Mouse (Mus musculus) kidney, adult 2 months (tissue): Measurements from ENCODE around the gene Tmod1. TPM values are rescaled to one million over a fixed set of nuclear protein-coding genes. Genes with fewer than 3 reads are reported as not detected.
A peak's percentile ranks its signal among the peaks of the same experiment; 100 is the strongest.

Source experiments
- DNase-seq: peaks from one replicate; pipeline ENCODE4 v3.0.0; 2021
- H3K27ac ChIP-seq: fragments of 200-500 bp; 2 replicates; pipeline ENCODE4 v1.5.1; 2012; ENCODE audit warnings: low read depth, low read length, control low read depth, inconsistent platforms; ENCODE audit not compliant: insufficient read depth
- H3K27me3 ChIP-seq: fragments of 200-500 bp; replicated peaks from 2 replicates; pipeline ENCODE4 v1.6.1; 2012; ENCODE audit warnings: mild to moderate bottlenecking, moderate library complexity, low read length, inconsistent platforms; ENCODE audit not compliant: control insufficient read depth, insufficient read depth
- H3K36me3 ChIP-seq: fragments of 200-500 bp; 2 replicates; pipeline ENCODE4 v1.6.1; 2012; ENCODE audit warnings: mild to moderate bottlenecking, moderate library complexity, low read length, inconsistent platforms; ENCODE audit not compliant: control insufficient read depth, insufficient read depth
- H3K4me1 ChIP-seq: fragments of 200-500 bp; 2 replicates; pipeline ENCODE4 v1.6.1; 2011; ENCODE audit warnings: low read length; ENCODE audit not compliant: control insufficient read depth, insufficient read depth
- H3K4me3 ChIP-seq: fragments of 200-500 bp; 2 replicates; pipeline ENCODE4 v1.5.1; 2011; ENCODE audit warnings: mild to moderate bottlenecking, low read depth, low read length, control low read depth; ENCODE audit not compliant: insufficient read depth
- CTCF ChIP-seq: fragments of 200-500 bp; conservative IDR thresholded peaks from 2 replicates; pipeline ENCODE4 v1.5.1; 2011; ENCODE audit warnings: low read depth, mild to moderate bottlenecking, control low read depth, low read length, moderate library complexity, mixed read lengths; ENCODE audit not compliant: insufficient read depth, insufficient read length
- POLR2A ChIP-seq: fragments of 200-500 bp; IDR thresholded peaks from one replicate; pipeline ENCODE4 v1.6.1; 2011; ENCODE audit warnings: low read depth, low read length, control low read depth
- WGBS: fragments of 180-500 bp; shearing (Covaris S2); methylation state at CpG from one replicate; pipeline ENCODE4 v1.1.7; 2018; 5-methylcytosine and 5-hydroxymethylcytosine counted together
- polyA plus RNA-seq: library from polyadenylated mRNA; depleted of rRNA; stranded (reverse); fragments of >200 nt; gene quantifications from 2 replicates; pipeline ENCODE4 v1.2.3, GENCODE M21; 2012; rRNA removed

Tmod1 gene
- polyA plus RNA-seq, result 0.80 and 2.3 TPM in 2 replicates

- Histone ChIP-seq H3K4me3 (peak within 1 kb of the TSS; percentile 64), H3K27me3 (no peaks in the 10 kb centered on the region; the same call in 1 of the 2 replicates), H3K36me3 (no peaks in the 10 kb centered on the region), H3K27ac (no peak within 1 kb of the TSS), H3K4me1 (0 out of 2 replicates have a peak, but pooled peaks cover 3% of the 10 kb centered on the region)
- DNase-seq, result peak; percentile 60
- WGBS, result 1% methylated on average over 72 of the region's 72 CpGs
- TF ChIP-seq POLR2A (no peak), CTCF (no peak)
Observed at GRCm38 (mm10) chr4:46038892-46039751, at the start of gene Tmod1. TSS of gene Tmod1 (plus strand) at chr4:46038935.

DNA sequence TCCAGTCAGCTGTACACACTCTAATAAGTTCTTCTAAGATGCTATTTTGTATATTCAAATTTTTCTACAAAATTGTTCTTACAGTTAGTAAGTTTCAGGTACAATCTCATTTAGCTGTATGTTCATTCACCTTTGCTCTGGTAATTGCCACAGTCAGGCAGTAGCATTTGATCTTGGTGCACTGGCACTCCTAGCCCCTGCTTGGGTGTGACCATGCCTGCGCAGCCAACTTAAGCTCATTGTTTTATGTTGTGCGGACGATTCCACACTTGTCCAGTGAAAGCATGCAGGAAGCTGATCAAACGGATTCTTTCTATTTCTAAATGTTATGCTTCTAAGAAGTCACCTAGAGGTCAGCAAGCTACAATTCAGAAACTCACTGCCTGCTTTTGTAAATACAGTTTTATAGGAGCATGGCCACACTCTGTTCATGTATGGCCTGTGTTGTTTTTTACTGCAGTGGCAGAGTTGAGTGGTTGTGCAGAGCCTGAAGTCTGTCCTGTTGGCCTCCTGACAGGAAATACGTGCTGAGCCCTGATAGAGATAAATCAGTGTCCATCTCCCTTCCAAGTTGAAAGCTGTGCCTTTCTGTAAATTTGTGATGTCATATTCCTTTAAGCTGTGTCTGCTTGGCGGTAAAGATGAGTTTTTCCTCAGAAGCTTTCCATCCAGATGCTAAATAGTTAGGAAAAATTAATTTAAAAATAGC is 48.2 kb upstream of the Tmod1 start:
- Histone ChIP-seq H3K27ac (no peak overlapping the region), H3K36me3 (peaks cover 1% of the 10 kb centered on the region; the same call in 1 of the 2 replicates), H3K27me3 (no peaks in the 10 kb centered on the region), H3K4me3 (no peak overlapping the region), H3K4me1 (no peaks in the 10 kb centered on the region)
- TF ChIP-seq POLR2A (no peak), CTCF (no peak)
- no peak for DNase-seq
- 62% methylated on average over 6 of the region's 6 CpGs for WGBS

DNA sequence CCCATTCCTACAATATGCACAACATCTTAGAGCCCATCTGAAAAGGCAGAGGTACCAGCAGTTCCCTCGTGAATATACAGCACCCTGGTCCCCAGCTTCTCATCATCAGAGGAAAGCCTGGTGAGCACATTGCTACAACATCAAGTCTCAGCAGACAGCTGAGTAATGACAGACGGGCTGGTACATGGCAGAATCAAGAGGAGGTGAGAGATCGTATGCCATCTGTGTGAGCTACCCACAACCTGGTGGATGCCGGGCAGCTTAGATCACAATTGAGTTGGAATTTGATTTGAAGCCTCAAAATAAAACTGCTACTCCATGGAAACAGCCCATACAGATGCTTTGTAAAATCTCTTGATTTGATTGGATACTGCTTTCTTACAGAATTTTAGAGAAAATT is 40.2 kb upstream of the Tmod1 start:
- H3K4me1 ChIP-seq, result no peaks in the 10 kb centered on the region
- no peak overlapping the region for H3K27ac ChIP-seq
- no peak for DNase-seq
- TF ChIP-seq CTCF (no peak), POLR2A (no peak)
- no peaks in the 10 kb centered on the region; the same call in 1 of the 2 replicates for H3K36me3 ChIP-seq
- H3K4me3 ChIP-seq, result no peak overlapping the region
- 91% methylated on average over 4 of the region's 4 CpGs for WGBS
- H3K27me3 ChIP-seq, result no peaks in the 10 kb centered on the region

DNA sequence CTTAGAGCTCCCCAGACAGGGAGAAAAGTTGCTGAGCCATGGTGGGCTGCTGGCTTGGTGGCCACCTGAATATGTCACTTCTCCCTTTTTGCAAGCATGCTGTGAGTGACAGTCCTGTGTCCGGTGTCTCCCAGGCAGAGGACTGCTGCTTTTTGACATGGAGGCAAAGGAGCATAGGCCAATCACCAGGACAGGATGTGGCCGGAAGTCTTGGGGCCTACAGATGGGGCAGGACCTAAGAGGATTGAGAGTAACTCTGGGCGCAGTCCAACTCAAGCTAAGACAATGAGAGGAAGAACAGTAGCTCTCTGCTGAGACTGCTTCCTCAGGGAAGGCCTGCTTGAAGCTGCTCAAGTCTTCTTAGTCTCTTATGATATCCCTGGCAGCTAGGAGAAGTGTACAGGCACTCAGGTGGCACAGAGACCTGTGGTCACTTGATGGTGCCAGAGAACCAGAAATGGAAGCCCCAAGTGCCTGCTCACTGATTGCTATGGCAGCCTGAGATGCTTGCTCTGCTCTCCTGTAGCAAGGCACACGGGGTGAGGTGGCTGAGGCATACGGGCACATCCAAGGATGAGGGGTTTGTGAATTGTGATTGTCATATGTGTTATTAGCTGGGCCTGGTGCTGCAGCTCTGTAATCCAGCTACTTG is 30.5 kb upstream of the Tmod1 start:
- H3K27ac ChIP-seq, result no peak overlapping the region
- no peaks in the 10 kb centered on the region; the same call in 1 of the 2 replicates for H3K36me3 ChIP-seq
- no peaks in the 10 kb centered on the region for H3K4me1 ChIP-seq
- TF ChIP-seq CTCF, result no peak
- no peak for TF ChIP-seq POLR2A
- no peaks in the 10 kb centered on the region for H3K27me3 ChIP-seq
- no peak overlapping the region for H3K4me3 ChIP-seq
- peak; percentile 12 for DNase-seq
- WGBS, result 70% methylated on average over 5 of the region's 5 CpGs

DNA sequence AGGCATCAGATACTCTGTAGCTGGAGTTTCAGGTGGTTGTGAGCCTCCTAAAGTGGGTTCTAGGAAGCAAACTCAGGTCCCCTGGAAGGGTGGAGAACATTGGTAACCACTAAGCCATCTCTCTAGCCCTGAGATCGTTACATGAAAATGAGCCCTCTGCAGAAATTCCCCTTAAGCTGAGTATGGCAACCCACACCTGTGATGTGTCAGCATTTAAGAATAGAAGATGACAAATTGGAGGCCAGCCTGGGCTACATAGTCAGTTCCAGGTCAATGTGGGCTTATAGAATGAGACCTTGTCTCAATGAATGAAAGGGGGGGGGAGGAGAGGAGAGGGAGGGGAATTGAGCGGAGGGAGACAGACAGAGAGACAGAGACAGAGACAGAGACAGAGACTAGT is 27.0 kb upstream of the Tmod1 start:
- no peaks in the 10 kb centered on the region for H3K27me3 ChIP-seq
- no peak overlapping the region for H3K4me3 ChIP-seq
- no peak for DNase-seq
- H3K36me3 ChIP-seq, result peaks cover 1% of the 10 kb centered on the region; the same call in 1 of the 2 replicates
- no peak for TF ChIP-seq POLR2A
- 93% methylated on average over 2 of the region's 2 CpGs for WGBS
- H3K27ac ChIP-seq, result no peak overlapping the region
- no peaks in the 10 kb centered on the region for H3K4me1 ChIP-seq

DNA sequence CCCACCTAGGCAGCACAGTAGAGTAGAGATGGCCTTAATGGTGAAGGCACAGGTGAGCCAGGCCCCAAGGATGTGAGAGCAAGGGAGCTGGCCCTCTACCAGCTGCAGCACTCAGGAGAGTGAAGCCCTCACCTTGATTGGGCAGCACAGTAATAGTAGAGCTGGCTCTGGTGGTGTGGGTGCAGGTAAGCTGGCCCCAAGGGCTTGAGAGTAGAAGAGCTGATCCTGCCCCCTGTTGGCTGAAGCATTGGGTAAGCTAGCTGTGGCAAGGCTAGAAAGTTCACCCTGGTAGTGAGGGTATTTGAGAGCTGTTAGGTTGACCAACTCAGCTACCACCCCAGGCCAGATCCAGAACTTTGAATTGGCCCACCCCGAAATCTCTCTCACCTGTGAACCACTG is 23.1 kb upstream of the Tmod1 start:
- H3K36me3 ChIP-seq, result peaks cover 3% of the 10 kb centered on the region; the same call in 1 of the 2 replicates
- H3K27ac ChIP-seq, result no peak overlapping the region
- H3K27me3 ChIP-seq, result no peaks in the 10 kb centered on the region
- WGBS, result 75% methylated on average over 1 of the region's 1 CpGs
- no peak overlapping the region for H3K4me3 ChIP-seq
- no peak for TF ChIP-seq POLR2A
- peak; percentile 43 for TF ChIP-seq CTCF
- no peaks in the 10 kb centered on the region for H3K4me1 ChIP-seq
- no peak for DNase-seq

DNA sequence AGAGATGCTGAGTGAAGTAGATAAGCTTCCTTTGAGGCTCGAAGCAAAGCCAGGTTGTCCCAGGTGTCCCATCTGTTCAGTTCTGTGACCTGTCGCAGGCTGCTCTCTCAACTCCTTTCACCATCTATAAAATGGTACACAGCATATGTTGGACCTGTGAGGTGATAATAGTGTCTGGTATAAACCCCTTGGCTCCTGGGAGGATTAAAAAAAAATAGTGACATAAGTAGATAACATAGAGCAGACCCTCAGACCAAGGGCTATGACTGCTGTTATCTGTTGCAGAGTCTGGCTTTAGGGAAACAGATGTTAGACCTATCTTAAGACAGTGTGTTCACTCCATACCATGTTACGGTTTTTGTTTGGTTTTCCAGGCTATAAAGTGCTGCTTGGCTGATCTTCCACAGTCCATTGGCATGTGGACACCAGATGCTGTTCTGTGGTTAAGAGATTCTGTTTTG is 15.7 kb upstream of the Tmod1 start:
- no peak overlapping the region for H3K27ac ChIP-seq
- H3K4me1 ChIP-seq, result no peaks in the 10 kb centered on the region
- WGBS, result 81% methylated on average over 3 of the region's 3 CpGs
- DNase-seq, result no peak
- no peak for TF ChIP-seq CTCF
- H3K27me3 ChIP-seq, result no peaks in the 10 kb centered on the region
- H3K36me3 ChIP-seq, result no peaks in the 10 kb centered on the region; the same call in 1 of the 2 replicates
- no peak overlapping the region for H3K4me3 ChIP-seq
